Mouse (Mus musculus): ENCODE measurements around the gene Arhgef33.
"Not testable (repeated sequence)": the region's sequence is repeated elsewhere in the genome, so short reads cannot be mapped to it uniquely, and the experiment has no call there.

- TF ChIP-seq CTCF (IDR thresholded peaks at IDR 0.05; ENCODE audit: insufficient read depth, low read length); POLR2A (IDR thresholded peaks at IDR 0.05; ENCODE audit: borderline replicate concordance, extremely low read depth, low read depth, low read length): not testable (repeated sequence)
These were observed 36.6 kb upstream of the Arhgef33 start for GRCm38 (mm10) chr17:80270622-80271021.
